Mouse (Mus musculus) C2C12 (cell line): ENCODE results near the gene Nav2. TPM values are rescaled to one million over a fixed set of nuclear protein-coding genes. Genes with fewer than 3 reads are reported as not detected.

Experiments used
- H3K27me3 ChIP-seq: one replicate; pipeline ENCODE4 v1.6.1; 2011; ENCODE audit not compliant: control insufficient read depth, insufficient read depth, insufficient read length
- H3K36me3 ChIP-seq: one replicate; pipeline ENCODE4 v1.6.1; 2011; ENCODE audit not compliant: control insufficient read depth, insufficient read depth
- H3K4me3 ChIP-seq: one replicate; pipeline ENCODE4 v1.5.1; 2011; ENCODE audit warnings: mild to moderate bottlenecking, control low read depth; ENCODE audit not compliant: poor library complexity, insufficient read depth, severe bottlenecking
- H3K79me2 ChIP-seq: one replicate; pipeline ENCODE4 v1.6.1; 2011; ENCODE audit not compliant: control insufficient read depth, insufficient read depth
- H3K79me3 ChIP-seq: one replicate; pipeline ENCODE4 v1.6.1; 2011; ENCODE audit warnings: low read depth, control low read depth
- H3ac ChIP-seq: one replicate; pipeline ENCODE3; 2011; ENCODE audit warnings: low read depth; ENCODE audit not compliant: control insufficient read depth, insufficient read length
- CEBPB ChIP-seq: IDR thresholded peaks from one replicate; pipeline ENCODE4 v1.6.1; 2011; ENCODE audit warnings: low read depth, mild to moderate bottlenecking, control low read depth, moderate library complexity
- CTCF ChIP-seq: IDR thresholded peaks from one replicate; pipeline ENCODE4 v1.5.1; 2011; ENCODE audit not compliant: control insufficient read depth, insufficient read depth, insufficient read length
- FOSL1 ChIP-seq: IDR thresholded peaks from one replicate; pipeline ENCODE4 v1.8.0; 2011; ENCODE audit warnings: mild to moderate bottlenecking, low read length; ENCODE audit not compliant: poor library complexity, insufficient read depth, severe bottlenecking
- MAX ChIP-seq: IDR thresholded peaks from one replicate; pipeline ENCODE4 v1.6.1; 2011; ENCODE audit warnings: mild to moderate bottlenecking, control low read depth
- MYOD1 ChIP-seq: IDR thresholded peaks from one replicate; pipeline ENCODE4 v1.6.1; 2011; ENCODE audit warnings: low read depth; ENCODE audit not compliant: control insufficient read depth, insufficient read length
- MYOG ChIP-seq: IDR thresholded peaks from one replicate; pipeline ENCODE4 v1.6.1; 2011; ENCODE audit not compliant: control insufficient read depth, insufficient read length; ENCODE audit errors: extremely low read depth
- USF1 ChIP-seq: IDR thresholded peaks from one replicate; pipeline ENCODE4 v1.6.1; 2011; ENCODE audit warnings: low read depth, mild to moderate bottlenecking, control low read depth, moderate library complexity
- polyA plus RNA-seq: library from polyadenylated mRNA; unstranded; fragments of >200 nt; fragmentation: generic; extraction: Trizol; gene quantifications from one replicate; pipeline ENCODE4 v1.2.1, GENCODE M21; 2012; ENCODE audit warnings: missing spikeins

The Nav2 gene
- polyA plus RNA-seq, 1 experiment, result 4.7 TPM

GRCm38 (mm10) chr7:49159646-49160555, 251.4 kb downstream of the Nav2 start:
- Histone ChIP-seq H3K79me2 (no peaks in the 10 kb centered on the region), H3K79me3 (no peaks in the 10 kb centered on the region), H3K36me3 (no peaks in the 10 kb centered on the region), H3K27me3 (peaks cover 4% of the 10 kb centered on the region), H3ac (no peak overlapping the region), H3K4me3 (no peak overlapping the region)
- TF ChIP-seq CEBPB (no peak), CTCF (no peak), FOSL1 (no peak), MYOD1 (no peak), MYOG (no peak), MAX (no peak), USF1 (no peak)

GRCm38 (mm10) chr7:49162079-49162478, 253.6 kb downstream of the Nav2 start:
- H3K79me2 ChIP-seq, result no peaks in the 10 kb centered on the region
- no peak overlapping the region for H3K4me3 ChIP-seq
- H3K27me3 ChIP-seq, result peaks cover 8% of the 10 kb centered on the region
- H3K79me3 ChIP-seq, result no peaks in the 10 kb centered on the region
- H3K36me3 ChIP-seq, result no peaks in the 10 kb centered on the region
- TF ChIP-seq FOSL1 (no peak), MAX (no peak), MYOD1 (no peak), CTCF (no peak)
- H3ac ChIP-seq, result no peak overlapping the region

GRCm38 (mm10) chr7:49163789-49164188, 255.3 kb downstream of the Nav2 start:
- H3K4me3 ChIP-seq, result no peak overlapping the region
- H3K27me3 ChIP-seq, result peaks cover 17% of the 10 kb centered on the region
- H3K79me2 ChIP-seq, result no peaks in the 10 kb centered on the region
- no peaks in the 10 kb centered on the region for H3K79me3 ChIP-seq
- no peak overlapping the region for H3ac ChIP-seq
- no peaks in the 10 kb centered on the region for H3K36me3 ChIP-seq
- TF ChIP-seq USF1 (no peak), CTCF (no peak), MYOG (no peak), FOSL1 (no peak), MAX (no peak), CEBPB (no peak), MYOD1 (no peak)

- Histone ChIP-seq H3K4me3 (no peak overlapping the region), H3ac (no peak overlapping the region), H3K79me3 (no peaks in the 10 kb centered on the region), H3K79me2 (no peaks in the 10 kb centered on the region), H3K27me3 (peaks cover 20% of the 10 kb centered on the region), H3K36me3 (no peaks in the 10 kb centered on the region)
- no peak for TF ChIP-seq CTCF
Observed at GRCm38 (mm10) chr7:49164868-49165267, 256.4 kb downstream of the Nav2 start.

- Histone ChIP-seq H3K27me3 (peaks cover 7% of the 10 kb centered on the region), H3K36me3 (no peaks in the 10 kb centered on the region), H3K79me2 (no peaks in the 10 kb centered on the region), H3K4me3 (no peak overlapping the region), H3ac (no peak overlapping the region), H3K79me3 (no peaks in the 10 kb centered on the region)
- TF ChIP-seq CTCF (no peak), MYOD1 (no peak), USF1 (no peak), CEBPB (no peak), MYOG (no peak), MAX (no peak), FOSL1 (no peak)
Observed at GRCm38 (mm10) chr7:49172926-49173325, 264.4 kb downstream of the Nav2 start.
